Mouse (Mus musculus) testis, adult 2 months (tissue): ENCODE data around the gene Sypl.

ENCODE experiments used
- CTCF ChIP-seq: fragments of 200-500 bp; IDR thresholded peaks from 2 replicates; pipeline ENCODE4 v1.5.1; 2012; ENCODE audit warnings: low read depth, mild to moderate bottlenecking, inconsistent platforms, low read length, moderate library complexity; ENCODE audit not compliant: control insufficient read depth, insufficient read depth, insufficient replicate concordance
- POLR2A ChIP-seq: fragments of 200-500 bp; IDR thresholded peaks from 2 replicates; pipeline ENCODE4 v1.6.1; 2012; ENCODE audit warnings: low read depth, mild to moderate bottlenecking, inconsistent platforms, low read length, moderate library complexity; ENCODE audit not compliant: control insufficient read depth

DNA sequence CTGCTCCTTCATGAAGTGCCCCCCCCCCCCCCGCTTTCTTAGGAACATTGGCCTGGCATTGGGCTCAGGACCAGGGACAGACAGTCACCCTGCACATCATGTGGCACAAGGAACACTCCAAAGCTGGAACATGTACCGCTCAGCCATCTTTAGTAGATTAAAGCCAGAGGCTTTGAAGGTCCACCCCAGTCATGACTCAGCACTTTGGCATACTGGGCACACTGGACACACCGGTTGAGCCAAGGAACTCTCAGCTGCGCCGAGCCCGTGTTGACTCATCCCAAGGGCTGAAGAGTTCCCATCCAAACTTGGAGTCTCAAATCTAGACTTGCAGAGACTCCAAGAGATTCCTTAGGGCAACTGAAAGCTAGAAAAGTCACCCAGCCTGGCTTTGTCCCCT lies 66.3 kb downstream of the Sypl start:
- no peak for TF ChIP-seq POLR2A
- TF ChIP-seq CTCF = no peak
